Mouse (Mus musculus) heart, postnatal 0 days (tissue): ENCODE measurements around the gene Gm11007. TPM values are rescaled to one million over a fixed set of nuclear protein-coding genes. Genes with fewer than 3 reads are reported as not detected.
"Not testable (repeated sequence)": the region's sequence is repeated elsewhere in the genome, so short reads cannot be mapped to it uniquely, and the experiment has no call there.

ENCODE experiments used
- ATAC-seq: fragments of 200-750 bp; cut with Nextera tagmentation; 2 replicates; pipeline ENCODE4 v1.8.0; 2017; ENCODE audit warnings: low read depth, moderate number of reproducible peaks, moderate library complexity; ENCODE audit not compliant: insufficient read depth
- DNase-seq: peaks from one replicate; pipeline ENCODE4 v3.0.0-alpha.2; 2016; ENCODE audit warnings: low spot score
- H3K27ac ChIP-seq: fragments of 300-500 bp; sonication (generic); 2 replicates; pipeline ENCODE4 v1.5.1; 2014; ENCODE audit warnings: low read depth, mild to moderate bottlenecking
- H3K27me3 ChIP-seq: fragments of 300-500 bp; sonication (generic); 2 replicates; pipeline ENCODE4 v1.6.1; 2014; ENCODE audit warnings: low read length, mixed read lengths; ENCODE audit not compliant: control insufficient read depth, insufficient read depth
- H3K36me3 ChIP-seq: fragments of 300-500 bp; sonication (generic); replicated peaks from 2 replicates; pipeline ENCODE4 v1.6.1; 2014; ENCODE audit warnings: low read length, mixed read lengths; ENCODE audit not compliant: control insufficient read depth, insufficient read depth
- H3K4me1 ChIP-seq: fragments of 300-500 bp; sonication (generic); 2 replicates; pipeline ENCODE4 v1.6.1; 2014; ENCODE audit warnings: antibody characterized with exemption; ENCODE audit not compliant: control insufficient read depth, insufficient read depth
- H3K4me2 ChIP-seq: fragments of 300-500 bp; sonication (generic); 2 replicates; pipeline ENCODE4 v1.6.1; 2014; ENCODE audit warnings: low read depth, mild to moderate bottlenecking, low read length, moderate library complexity
- H3K4me3 ChIP-seq: fragments of 300-500 bp; sonication (generic); 2 replicates; pipeline ENCODE4 v1.5.1; 2014; ENCODE audit warnings: low read depth, low read length
- H3K9ac ChIP-seq: fragments of 300-500 bp; sonication (generic); replicated peaks from 2 replicates; pipeline ENCODE4 v1.6.1; 2014; ENCODE audit warnings: low read depth, low read length, mixed read lengths
- H3K9me3 ChIP-seq: fragments of 300-500 bp; sonication (generic); replicated peaks from 2 replicates; pipeline ENCODE4 v1.6.1; 2016; ENCODE audit warnings: low read length; ENCODE audit not compliant: control insufficient read depth
- WGBS: fragments of 180-500 bp; shearing (Covaris S2); extraction: QIAGEN DNeasy Blood & Tissue Kit; methylation state at CpG from one replicate; pipeline ENCODE4 v1.1.7; 2014; 5-methylcytosine and 5-hydroxymethylcytosine counted together
- polyA plus RNA-seq: library from polyadenylated mRNA; unstranded; fragments of >200 nt; fragmentation: Nextera tagmentation; extraction: Ambion mirVana; gene quantifications from 2 replicates; pipeline ENCODE4 v1.2.1, GENCODE M21; 2015
- total RNA-seq: library from RNA; depleted of rRNA; stranded (reverse); fragments of >200 nt; gene quantifications from 2 replicates; pipeline ENCODE4 v1.2.3, GENCODE M21; 2014; ENCODE audit warnings: low replicate concordance; rRNA removed

The Gm11007 gene
- total RNA-seq: not detected in 2 replicates
- polyA plus RNA-seq: not detected in 2 replicates

- H3K9ac ChIP-seq, H3K9me3 ChIP-seq, H3K4me1 ChIP-seq, H3K4me2 ChIP-seq, ATAC-seq, DNase-seq, H3K4me3 ChIP-seq, H3K27ac ChIP-seq, H3K27me3 ChIP-seq, H3K36me3 ChIP-seq: not testable (repeated sequence)
- WGBS: no CpG with 5 or more reads among the region's 2 CpGs
These were observed at the start of gene Gm11007 for GRCm38 (mm10) chr2:175643678-175644077. Gene Gm11007, plus strand, starts transcription at chr2:175643978.

Other genes with a start within 250 kb of the Gm11007 start
- gene Gm4724, start 208.2 kb upstream of the Gm11007 start, total RNA-seq: 6.9 and 19.7 TPM in 2 replicates
- gene Gm4724, start 208.2 kb upstream of the Gm11007 start, polyA plus RNA-seq: 8.9 and 15.5 TPM in 2 replicates
- gene Zfp965, start 174.0 kb upstream of the Gm11007 start, total RNA-seq: 6.5 and 11.0 TPM in 2 replicates
- 5.6 and 6.6 TPM in 2 replicates for gene Zfp965, start 174.0 kb upstream of the Gm11007 start, polyA plus RNA-seq
- gene Zfp969, start 59.7 kb downstream of the Gm11007 start, total RNA-seq: 15.3 TPM in 1 of 2 replicates, not detected in the other
- 25.7 and 28.8 TPM in 2 replicates for gene Zfp969, start 59.7 kb downstream of the Gm11007 start, polyA plus RNA-seq
- not detected in 2 replicates for gene Gm2007, start 97.6 kb downstream of the Gm11007 start, total RNA-seq
- not detected in 2 replicates for gene Gm2007, start 97.6 kb downstream of the Gm11007 start, polyA plus RNA-seq
- gene Gm14288, start 157.1 kb downstream of the Gm11007 start, total RNA-seq: 1.6 and 9.9 TPM in 2 replicates
- 1.8 and 2.3 TPM in 2 replicates for gene Gm14288, start 157.1 kb downstream of the Gm11007 start, polyA plus RNA-seq
- 5.2 and 19.9 TPM in 2 replicates for gene Gm6710, start 225.2 kb downstream of the Gm11007 start, total RNA-seq
- 11.2 and 11.7 TPM in 2 replicates for gene Gm6710, start 225.2 kb downstream of the Gm11007 start, polyA plus RNA-seq